Mouse (Mus musculus): ENCODE measurements around the gene Il17c.

DNA sequence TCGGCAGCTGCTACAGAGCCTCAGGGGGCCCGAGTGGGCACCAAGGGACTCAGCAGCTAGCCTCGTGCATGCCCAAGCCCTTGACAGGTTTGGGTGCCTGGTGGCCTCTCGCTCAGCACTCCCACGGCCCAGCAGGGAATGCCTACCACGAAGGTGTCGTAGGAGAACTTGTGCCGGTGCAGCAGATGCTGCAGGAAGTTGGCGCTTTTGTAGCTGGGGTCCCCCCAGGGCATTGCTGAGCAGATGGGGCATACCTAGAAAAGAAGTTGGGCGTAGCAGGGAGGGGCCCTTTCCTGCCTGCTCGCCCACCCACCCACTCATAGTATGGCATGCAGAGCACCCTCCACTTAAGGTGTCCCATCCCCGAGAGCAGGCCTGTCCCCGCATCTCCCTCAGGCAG, 46.0 kb downstream of the Il17c start:
- TF ChIP-seq POLR2A (IDR thresholded peaks at IDR 0.05; ENCODE audit: control insufficient read depth, extremely low read depth, insufficient read depth, low read length, poor library complexity) (no peak), CTCF (IDR thresholded peaks at IDR 0.05; ENCODE audit: borderline replicate concordance, control insufficient read depth, extremely low read depth, insufficient read depth, low read length, poor library complexity) (no peak)

Measured in thymus, adult 2 months (tissue).